Mouse (Mus musculus): Measurements from ENCODE around the gene Lpcat3.
"Not testable (repeated sequence)": the region's sequence is repeated elsewhere in the genome, so short reads cannot be mapped to it uniquely, and the experiment has no call there.

Lpcat3 gene

DNA sequence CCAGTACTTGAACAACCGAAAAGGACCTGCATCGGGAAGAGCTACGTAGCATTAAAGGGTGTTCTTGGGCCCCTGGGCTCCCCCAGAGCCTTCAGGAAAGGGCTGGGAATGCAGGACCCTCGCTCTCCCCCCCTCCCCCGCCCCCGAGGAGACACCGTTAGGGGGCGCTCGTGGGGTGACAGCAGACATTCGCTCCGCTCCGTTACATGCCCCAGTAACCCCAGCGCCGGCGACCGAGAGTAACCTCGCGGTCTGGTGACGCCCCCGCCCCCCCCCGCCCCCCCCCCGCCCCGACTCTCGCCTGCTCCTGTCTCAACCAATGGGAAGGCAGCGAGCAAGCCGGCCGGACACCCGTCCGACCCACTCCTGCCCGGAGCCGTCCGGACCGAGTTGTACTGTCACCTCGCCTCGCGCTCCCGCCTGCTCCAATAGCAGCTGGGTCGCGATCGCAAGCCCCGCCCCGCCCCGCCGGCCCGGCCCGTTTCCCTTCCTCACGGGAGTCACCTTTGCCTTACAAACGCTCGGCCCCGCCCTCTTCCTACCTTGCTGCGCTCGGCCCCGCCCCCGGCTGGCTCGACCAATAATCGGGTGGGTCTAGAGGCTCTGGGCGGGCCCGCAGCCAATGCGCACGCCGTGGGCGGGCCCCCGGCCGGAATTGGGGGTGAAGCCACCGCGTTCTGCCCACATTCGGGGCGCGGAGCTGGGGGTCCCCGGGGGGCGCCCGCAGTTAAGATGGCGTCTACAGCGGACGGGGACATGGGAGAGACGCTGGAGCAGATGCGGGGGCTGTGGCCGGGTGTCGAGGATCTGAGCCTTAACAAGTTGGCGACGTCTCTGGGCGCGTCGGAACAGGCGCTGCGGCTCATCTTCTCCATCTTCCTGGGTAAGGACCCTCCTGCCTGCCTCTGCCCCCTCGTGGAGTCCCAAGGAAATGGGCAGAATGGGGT lies at the start of gene Lpcat3:
Gene Lpcat3, plus strand, starts transcription at position 551 of the 947 bp plus-strand sequence.
- DNase-seq (ENCODE audit: low spot score in 2 of 2): peak; percentile 100

DNA sequence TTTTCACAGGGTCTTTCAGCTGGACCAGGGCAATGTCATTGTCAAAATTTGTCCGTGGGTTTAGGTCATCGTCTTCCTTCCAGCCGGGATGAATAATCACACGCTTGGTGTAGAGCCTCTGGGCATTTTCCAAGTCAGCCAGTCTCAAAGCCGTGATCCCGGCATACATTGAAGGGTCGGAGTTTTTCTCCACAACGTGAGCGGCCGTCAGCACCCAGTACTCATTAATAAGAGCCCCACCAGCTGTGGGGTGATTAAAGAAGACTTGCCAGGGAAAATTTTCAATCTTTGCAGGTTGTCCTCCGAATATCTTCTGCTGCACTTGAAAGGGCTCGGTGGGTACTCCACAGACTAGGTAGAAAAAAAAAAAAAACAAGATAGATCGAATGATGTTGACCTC lies 37.2 kb upstream of the Lpcat3 start:
- no peak for DNase-seq (ENCODE audit: low spot score in 2 of 2)

DNA sequence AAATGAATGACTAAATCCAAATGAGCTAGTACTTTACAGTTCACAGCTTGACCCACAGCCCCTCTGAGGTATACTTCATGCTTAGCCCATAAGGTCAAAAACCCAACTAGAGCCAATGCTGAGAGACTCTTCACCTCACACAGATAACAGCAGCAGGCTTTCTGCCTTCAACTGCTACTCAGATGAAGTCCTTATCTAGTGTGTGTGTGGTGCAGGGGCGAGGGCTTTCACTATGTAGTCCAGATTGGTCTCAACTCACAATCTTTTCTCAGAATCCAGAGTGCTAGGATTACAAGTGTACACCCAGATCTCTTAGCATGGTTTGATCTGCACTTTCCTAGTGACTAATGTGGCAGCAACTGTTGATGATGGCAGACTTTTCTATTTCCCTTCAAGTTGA lies 36.6 kb upstream of the Lpcat3 start:
- not testable (repeated sequence) for DNase-seq (ENCODE audit: low spot score in 2 of 2)

DNA sequence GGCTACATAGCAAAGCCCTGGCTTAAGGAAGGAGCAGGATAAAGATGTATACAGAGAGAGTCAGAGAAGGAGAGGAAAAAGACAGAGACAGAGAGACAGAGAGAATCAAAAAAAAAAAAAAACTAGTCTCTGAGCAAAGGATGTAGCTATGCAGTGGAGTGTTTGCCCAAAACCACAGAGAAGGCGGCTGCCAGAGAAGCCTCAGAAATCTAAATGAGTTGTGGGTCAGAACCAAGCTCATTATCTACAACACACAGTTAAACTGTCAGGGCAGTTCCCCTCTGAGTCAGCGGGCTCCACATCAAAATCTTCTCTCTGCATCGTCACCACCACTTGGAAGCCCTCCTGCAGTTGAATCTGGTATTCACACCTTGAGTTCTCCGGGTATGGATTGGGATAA lies 32.1 kb upstream of the Lpcat3 start:
- no peak for DNase-seq (ENCODE audit: low spot score in 2 of 2)

DNA sequence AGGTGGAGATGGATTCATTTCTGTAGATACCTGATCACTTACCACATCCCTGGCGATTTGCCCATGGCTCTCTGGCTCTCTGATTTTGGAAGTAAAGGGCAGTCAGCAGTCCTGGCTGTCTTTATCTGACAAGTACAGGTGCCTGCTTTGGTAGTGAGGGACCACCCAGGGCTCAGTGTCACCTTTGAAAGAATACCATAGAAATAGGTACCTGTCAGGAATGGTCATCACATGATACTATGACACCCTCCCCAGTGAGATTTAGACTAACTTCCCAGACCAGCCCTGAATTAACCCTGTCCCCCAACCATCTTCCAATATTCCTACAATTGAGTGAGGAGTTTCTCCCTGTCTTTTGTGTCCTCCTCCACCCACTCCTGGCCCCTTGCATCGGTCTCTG lies 26.8 kb upstream of the Lpcat3 start, which contains the start of gene C1s2:
Gene C1s2, minus strand, starts transcription at position 101 of the 400 bp plus-strand sequence.
- DNase-seq (ENCODE audit: low spot score in 2 of 2): not testable (repeated sequence)

DNA sequence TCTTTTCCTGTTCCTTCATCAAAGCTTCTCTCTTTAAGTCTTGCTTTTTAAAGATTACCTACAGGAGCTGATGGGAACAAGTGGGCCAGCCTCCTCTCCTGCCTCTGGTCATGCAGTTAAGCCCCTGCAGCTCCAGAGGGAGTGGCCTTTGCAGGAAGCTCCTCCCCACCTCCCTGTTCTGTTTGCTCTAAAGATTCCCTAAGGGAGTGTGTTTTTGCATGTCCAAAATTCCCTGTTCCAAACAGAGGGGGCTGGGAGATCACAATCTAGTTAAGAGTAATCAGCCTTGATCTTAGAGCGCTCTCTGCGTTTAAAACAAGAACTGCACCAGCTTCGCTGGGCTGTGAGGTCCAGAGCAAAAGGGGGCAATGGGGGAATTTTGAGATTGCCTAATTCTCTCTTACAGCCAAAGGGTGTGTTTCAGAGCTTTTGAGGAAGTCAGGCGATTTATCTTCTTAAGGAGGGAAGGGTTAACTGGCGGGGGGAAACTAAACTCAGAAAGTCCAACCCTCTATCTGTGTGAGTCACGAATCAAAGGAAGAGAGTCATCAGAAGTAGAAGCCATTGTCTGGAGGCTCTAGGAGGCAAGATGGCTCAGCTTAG lies 25.9 kb upstream of the Lpcat3 start:
- DNase-seq (ENCODE audit: low spot score in 2 of 2): not testable (repeated sequence)

DNA sequence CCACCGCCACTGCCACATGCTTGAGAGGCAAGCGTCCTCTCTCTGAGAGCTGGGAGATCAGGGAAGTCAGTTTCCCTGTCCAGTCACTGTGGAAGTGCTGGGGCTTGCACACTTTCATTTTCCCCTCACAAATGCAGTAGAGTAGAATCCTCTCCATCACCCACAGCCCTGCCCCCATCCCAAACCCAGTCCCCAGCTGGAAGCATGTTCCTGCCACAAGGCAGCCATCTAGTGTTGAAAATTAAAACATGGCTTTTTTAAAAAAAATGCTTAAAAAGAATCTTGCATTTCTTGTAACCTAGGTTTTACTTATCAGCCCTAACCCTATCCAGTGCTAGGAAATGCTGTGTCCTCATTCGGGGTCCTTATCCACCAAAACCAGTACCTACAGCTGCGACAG lies 22.8 kb upstream of the Lpcat3 start:
- DNase-seq (ENCODE audit: low spot score in 2 of 2): no peak

DNA sequence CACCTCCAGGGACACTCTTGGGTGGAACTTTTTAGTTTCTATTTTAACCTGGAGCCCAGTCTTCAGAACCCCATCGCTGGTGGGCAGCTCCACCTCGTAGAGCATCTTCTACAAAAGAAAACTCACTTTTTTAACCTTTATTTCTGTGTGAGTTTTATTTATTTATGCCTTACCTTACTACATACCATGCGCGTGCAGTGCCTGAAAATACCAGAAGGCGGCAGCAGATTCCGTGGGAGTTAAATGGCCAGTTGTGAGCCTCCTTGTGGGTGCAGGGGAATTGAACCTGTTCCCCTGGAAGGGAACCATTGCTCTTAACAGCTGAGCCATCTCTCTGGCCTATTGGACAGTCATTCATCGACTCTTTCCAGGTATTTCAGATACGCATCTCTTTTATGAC lies 21.8 kb upstream of the Lpcat3 start:
- DNase-seq (ENCODE audit: low spot score in 2 of 2): peak; percentile 55 to 77

DNA sequence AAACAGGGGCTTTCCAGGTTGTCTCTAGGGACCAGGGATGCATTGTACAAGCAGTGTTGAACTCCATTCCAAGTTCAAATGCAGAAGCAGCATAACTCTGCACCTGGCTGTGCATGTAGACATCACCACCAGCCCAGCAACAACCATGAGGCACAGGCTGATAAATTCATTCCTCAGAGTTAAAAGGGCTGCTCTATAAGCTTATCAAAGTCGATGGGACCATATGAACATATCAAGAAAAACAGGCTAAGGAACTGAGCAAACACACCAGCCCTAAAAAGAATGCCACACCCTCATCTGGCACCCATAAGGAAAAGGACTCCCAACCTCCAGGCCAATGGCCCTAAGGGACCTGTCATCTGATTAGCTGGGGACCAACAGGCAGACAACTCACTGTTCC lies 16.4 kb upstream of the Lpcat3 start:
- DNase-seq (ENCODE audit: low spot score in 2 of 2): no peak

DNA sequence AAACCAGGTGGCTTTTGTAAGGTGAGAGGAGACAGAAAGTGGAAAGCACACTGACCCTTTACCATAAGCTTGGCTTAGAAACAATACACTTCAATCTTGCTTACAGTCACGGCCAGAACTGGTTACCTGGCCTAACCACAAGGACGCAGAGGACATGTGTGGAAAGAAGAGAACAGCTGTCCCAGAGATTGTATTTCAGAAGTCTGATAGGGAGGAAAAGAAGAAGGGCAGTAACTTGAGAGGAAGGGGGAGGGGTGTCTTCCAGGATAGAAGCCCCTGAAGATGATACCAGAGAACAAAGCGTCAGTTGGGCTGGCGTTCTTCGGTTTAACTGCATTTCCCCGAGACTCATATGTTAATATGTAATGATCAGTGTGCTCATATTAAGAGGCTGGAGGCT lies 6.9 kb upstream of the Lpcat3 start:
- DNase-seq (ENCODE audit: low spot score in 2 of 2): no peak

DNA sequence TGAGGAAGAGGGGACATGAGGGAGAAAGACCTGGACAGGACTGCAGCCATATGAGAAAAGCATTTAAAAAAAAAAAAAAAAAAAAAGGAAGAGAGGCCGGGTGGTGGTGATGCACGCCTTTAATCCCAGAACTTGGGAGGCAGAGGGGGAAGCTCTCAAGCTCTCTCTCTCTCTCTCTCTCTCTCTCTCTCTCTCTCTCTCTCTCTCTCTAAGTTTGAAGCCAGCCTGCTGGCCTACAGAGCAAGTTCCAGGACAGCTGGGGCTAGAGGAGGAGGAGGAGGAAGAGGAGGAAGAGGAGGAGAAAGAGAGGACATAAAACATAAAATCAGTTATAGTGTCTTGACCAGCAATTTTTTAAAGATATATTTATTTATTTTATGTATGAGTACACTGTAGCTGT lies 4.8 kb upstream of the Lpcat3 start:
- DNase-seq (ENCODE audit: low spot score in 2 of 2): no peak

DNA sequence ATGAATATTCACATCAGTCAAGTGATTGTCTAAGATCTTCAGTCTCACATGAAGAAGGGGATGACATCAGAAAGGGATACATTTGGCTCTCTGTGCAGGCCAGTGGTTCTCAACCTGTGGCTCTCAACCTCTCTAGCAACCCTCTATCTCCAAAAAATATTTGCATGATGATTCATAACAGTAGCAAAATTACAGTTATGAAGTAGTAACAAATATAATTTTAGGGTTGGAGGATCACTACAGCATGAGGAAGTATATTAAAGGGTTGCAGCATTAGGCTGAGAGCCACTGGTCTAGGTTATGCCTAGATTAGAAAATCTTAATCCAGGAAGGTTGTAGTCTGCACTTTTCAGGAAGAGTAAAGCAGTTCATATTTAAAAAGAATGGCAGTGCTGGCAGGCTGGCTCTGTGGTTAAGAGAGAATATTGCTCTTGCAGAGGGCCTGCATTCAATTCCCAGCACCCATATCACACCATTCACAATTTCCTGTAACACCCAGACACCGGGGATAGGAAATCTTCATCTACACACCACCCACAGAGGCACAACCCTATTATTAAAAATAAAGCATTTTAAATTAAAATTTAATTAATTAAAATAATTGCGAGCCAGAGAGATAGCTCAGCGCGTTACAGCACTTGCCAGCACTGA lies 1.5 kb upstream of the Lpcat3 start:
- DNase-seq (ENCODE audit: low spot score in 2 of 2): no peak

DNA sequence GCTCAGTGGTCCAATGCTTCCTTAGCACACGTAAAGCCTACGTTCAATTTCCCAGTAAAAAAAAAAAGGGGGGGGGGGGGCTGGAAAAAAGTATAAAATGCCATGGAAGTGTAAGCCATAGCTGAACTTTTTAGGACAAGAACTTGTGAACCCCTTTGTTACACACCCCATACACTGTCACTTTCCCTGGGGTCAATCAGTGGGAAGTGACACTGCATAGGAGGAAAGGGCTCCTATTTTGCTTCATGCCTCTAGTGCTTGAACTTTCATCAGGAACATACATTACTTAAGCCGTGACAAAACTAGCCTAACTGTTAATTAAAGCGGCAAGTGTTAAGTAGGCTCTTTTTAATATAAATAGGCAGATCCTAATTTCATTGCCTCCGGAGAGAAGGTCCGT lies 832 bp upstream of the Lpcat3 start:
- no peak for DNase-seq (ENCODE audit: low spot score in 2 of 2)

DNA sequence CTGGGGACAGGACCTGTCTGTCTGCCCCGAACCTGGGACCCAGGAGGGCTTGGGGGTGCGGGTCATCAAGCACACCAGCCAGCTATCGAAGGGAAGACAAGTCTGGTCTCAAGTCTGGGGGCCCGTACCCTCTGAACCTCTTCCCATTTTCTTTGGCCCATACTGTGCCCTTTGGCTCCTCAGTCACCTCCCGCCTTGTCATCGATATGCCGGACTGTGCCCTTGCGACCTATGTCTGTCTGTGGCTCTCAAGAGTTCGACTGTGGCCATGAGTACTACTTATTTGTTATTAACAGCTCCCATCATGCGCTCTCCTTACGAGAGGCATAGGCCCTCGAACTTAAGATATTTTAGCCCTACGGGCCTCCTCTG lies 583 bp downstream of the Lpcat3 start:
- DNase-seq (ENCODE audit: low spot score in 2 of 2): no peak

DNA sequence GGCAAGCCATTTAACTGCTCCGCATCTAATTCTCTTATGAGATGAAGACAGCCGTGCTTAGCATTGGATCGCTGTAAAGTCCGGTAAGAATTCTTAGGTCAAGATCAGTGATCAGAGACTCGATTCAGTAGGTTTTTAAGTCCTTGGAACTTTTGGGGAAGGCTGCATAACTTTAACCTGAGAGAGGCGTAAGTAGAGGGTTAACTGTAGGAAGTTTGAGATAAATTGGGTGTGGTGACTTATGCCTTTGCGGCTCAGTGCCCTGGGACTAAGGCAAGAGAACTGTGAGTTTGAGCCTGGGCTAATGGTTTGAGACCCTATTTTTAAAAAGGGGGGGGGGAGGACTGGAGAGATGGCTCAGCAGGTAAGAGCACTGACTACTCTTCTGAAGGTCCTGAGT lies 1.4 kb downstream of the Lpcat3 start:
- DNase-seq (ENCODE audit: low spot score in 2 of 2): no peak

DNA sequence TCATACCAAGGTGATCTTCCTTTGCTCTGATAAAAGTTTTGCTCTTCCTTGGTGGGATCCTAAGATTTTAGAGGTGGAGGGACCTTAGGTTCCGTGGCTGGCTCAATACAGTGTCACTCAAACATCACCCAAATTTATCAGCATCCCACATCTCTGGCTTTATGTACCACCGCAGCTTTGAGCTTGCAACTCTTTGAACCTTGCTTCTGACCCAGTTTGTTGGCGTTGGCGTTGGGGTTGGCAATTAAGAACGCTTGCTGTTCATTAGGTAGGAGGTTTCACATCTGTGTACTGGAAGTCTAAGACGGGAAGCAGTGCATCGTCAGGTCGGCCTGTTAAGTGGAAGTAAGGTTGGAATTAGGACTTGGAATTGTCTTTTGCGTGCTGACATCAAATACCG lies 2.2 kb downstream of the Lpcat3 start:
- DNase-seq (ENCODE audit: low spot score in 2 of 2): peak in 1 of 2 experiments; percentile 17

DNA sequence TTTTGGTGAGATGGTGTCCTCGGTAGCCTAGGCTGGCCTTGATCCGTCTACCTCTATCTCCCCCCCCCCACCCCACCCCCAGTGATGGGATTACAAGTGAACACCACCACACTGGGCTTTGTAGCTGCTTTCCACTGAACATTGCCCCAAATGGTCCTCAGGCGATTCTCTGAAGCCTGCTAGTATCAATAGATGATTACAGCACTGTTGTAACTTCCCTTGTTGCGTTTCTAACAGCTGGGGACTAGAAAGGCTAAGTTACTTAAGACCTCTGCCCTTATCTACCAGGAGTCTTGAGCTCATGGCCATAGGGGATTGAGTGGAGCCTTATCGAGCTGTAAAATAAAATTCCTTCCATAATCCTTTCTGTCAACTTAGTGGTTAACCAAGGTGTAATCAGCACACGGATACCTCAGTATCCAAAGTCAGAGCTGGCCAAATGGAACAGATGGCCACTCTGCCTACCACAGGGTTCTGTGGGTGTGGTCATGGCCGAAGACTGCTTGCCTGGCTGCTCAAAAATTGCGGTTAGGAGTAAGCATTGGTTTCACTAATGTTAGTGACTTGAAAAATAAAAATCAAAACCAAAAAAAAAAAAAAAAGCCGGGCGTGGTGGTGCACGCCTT lies 6.5 kb downstream of the Lpcat3 start:
- DNase-seq (ENCODE audit: low spot score in 2 of 2): no peak

DNA sequence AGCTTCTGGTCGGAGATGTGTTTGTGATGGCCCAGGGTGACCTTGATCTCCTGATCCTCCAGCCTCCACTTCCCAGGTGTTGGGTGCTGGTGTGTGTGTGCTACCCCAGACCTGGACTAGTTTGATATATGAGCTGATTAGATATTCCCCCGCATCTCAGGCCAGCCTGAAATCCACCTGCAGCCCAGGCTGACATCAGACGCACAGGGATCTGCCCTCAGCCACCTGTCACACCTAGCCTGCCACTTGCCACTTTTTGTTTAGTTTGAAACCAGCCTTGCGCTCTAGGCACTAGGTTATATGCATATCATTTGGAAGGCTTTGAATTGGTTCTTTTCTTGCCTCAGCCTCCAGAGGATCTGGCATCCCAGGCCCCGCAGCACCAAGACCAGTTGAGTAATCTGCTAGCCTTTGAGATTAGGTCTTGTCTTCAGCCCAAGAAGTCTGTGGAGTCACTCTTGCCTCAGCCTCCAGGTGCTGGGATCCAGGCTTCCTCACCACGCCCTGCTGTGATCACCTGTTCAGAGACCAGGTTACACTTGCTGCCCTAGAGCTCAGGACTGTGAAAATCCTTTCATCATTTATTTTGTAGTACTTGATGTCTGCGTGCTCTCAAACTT lies 7.6 kb downstream of the Lpcat3 start:
- DNase-seq (ENCODE audit: low spot score in 2 of 2): no peak

DNA sequence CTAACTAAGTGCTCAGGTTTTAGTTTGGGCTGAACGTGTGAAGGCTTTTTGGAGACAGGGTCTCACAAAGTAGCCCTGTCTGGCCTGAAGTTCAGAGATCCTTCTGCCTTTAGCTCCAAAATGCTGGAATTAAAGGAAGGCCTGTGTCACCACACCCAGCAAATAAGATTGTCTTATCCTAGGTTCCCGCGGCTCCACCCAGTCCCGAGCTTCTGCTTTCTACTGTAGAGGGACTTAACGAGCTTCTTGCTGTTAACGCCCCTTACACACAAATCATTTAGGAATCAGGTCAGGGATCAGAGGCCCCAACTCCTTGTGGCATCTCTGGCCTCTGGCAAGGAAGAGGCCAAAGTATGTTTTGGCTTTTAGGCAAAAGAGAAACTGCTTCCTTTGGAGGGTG lies 9.3 kb downstream of the Lpcat3 start:
- DNase-seq (ENCODE audit: low spot score in 2 of 2): no peak

DNA sequence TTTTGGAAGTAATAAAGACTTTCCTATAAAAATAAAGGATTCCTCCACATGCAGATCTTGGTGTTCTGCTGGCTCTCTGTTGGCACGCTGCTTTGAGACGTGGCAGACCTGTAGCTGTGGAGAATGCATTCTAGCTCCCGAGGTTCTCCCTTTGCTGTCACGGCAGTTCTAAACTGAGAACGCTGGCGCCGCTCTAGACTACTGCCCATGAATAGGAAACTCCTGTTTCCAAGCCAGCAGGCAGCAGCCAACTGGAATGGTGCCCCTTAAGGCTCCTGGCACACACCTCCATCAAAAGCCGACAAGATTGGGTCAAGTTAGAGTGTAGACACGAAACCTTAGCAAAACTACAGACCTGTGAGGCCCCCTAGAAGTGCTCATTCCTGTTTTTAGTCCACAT lies 10.8 kb downstream of the Lpcat3 start:
- DNase-seq (ENCODE audit: low spot score in 2 of 2): no peak

DNA sequence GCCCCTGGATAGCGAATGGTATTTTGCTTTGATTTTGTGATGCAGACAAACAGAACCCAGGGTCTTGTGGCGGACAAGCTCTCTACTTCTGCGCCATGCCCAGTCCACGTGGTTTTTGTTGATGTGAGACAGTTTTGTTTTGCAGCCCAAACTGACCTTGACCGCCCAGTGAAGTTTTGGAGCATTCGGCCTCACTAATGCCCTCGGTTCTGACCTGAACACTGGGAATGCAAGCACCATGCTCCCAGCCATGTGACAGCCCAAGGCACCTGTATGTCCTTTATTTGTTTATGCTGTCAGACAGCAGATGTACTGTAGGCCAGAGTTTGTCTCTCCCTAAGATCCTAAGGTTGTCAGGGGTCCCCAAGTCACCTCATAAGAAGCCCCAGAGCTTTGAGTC lies 11.8 kb downstream of the Lpcat3 start:
- DNase-seq (ENCODE audit: low spot score in 2 of 2): no peak

DNA sequence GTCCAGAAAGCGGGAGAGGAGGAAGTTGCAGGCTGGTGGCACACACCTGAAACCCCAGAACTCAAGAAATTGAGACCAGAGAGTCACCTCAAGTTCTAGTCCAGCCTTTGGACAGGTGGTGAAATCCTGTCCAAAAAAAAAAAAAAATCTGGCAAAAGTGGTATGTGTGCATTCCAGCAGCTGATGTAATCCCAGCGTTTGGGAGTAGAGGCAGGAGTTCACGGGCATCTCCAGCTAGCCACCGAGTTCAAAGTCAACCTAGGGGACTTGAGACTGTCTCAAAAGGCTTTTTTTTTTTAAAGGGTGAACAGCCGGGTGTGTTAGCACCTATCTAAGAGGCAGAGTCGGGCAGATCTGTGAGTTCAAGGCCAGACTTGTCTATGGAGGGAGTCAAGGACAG lies 13.3 kb downstream of the Lpcat3 start:
- DNase-seq (ENCODE audit: low spot score in 2 of 2): no peak
